Mouse (Mus musculus): ENCODE results near the gene Tent2. TPM values are rescaled to one million over a fixed set of nuclear protein-coding genes. Genes with fewer than 3 reads are reported as not detected.

Tent2 gene
- polyA plus RNA-seq, 1 experiment = 41.4 TPM

GRCm38 (mm10) chr13:93162456-93162855 is 29.7 kb downstream of the Tent2 start:
- TF ChIP-seq GATA1 (IDR thresholded peaks at IDR 0.05; ENCODE audit: low read length) = no peak

GRCm38 (mm10) chr13:93158261-93158660 is 33.9 kb downstream of the Tent2 start:
- TF ChIP-seq GATA1 (IDR thresholded peaks at IDR 0.05; ENCODE audit: low read length) = no peak

GRCm38 (mm10) chr13:93153280-93153679 is 38.9 kb downstream of the Tent2 start:
- TF ChIP-seq GATA1 (IDR thresholded peaks at IDR 0.05; ENCODE audit: low read length) = no peak

GRCm38 (mm10) chr13:93144336-93145167 is 47.6 kb downstream of the Tent2 start, which contains the start of gene Cmya5:
Gene Cmya5, minus strand, starts transcription at chr13:93144724.
- no peak for TF ChIP-seq GATA1 (IDR thresholded peaks at IDR 0.05; ENCODE audit: low read length)

- no peak for TF ChIP-seq GATA1 (IDR thresholded peaks at IDR 0.05; ENCODE audit: low read length)
These were observed 48.3 kb downstream of the Tent2 start for GRCm38 (mm10) chr13:93143819-93144283.

GRCm38 (mm10) chr13:93141184-93141583 is 51.0 kb downstream of the Tent2 start:
- no peak for TF ChIP-seq GATA1 (IDR thresholded peaks at IDR 0.05; ENCODE audit: low read length)

GRCm38 (mm10) chr13:93138059-93138458 is 54.1 kb downstream of the Tent2 start:
- no peak for TF ChIP-seq GATA1 (IDR thresholded peaks at IDR 0.05; ENCODE audit: low read length)

GRCm38 (mm10) chr13:93137098-93137497 is 55.1 kb downstream of the Tent2 start:
- TF ChIP-seq GATA1 (IDR thresholded peaks at IDR 0.05; ENCODE audit: low read length) = no peak

GRCm38 (mm10) chr13:93136251-93136650 is 55.9 kb downstream of the Tent2 start:
- no peak for TF ChIP-seq GATA1 (IDR thresholded peaks at IDR 0.05; ENCODE audit: low read length)

- no peak for TF ChIP-seq GATA1 (IDR thresholded peaks at IDR 0.05; ENCODE audit: low read length)
These were observed 56.7 kb downstream of the Tent2 start for GRCm38 (mm10) chr13:93135501-93135900.

GRCm38 (mm10) chr13:93130674-93131073 is 61.5 kb downstream of the Tent2 start:
- no peak for TF ChIP-seq GATA1 (IDR thresholded peaks at IDR 0.05; ENCODE audit: low read length)

GRCm38 (mm10) chr13:93128961-93129360 is 63.2 kb downstream of the Tent2 start:
- TF ChIP-seq GATA1 (IDR thresholded peaks at IDR 0.05; ENCODE audit: low read length) = no peak

GRCm38 (mm10) chr13:93128111-93128860 is 63.9 kb downstream of the Tent2 start:
- no peak for TF ChIP-seq GATA1 (IDR thresholded peaks at IDR 0.05; ENCODE audit: low read length)

- TF ChIP-seq GATA1 (IDR thresholded peaks at IDR 0.05; ENCODE audit: low read length) = no peak
These were observed 69.9 kb downstream of the Tent2 start for GRCm38 (mm10) chr13:93122321-93122720.

GRCm38 (mm10) chr13:93117241-93117640 is 74.9 kb downstream of the Tent2 start:
- TF ChIP-seq GATA1 (IDR thresholded peaks at IDR 0.05; ENCODE audit: low read length) = no peak

- TF ChIP-seq GATA1 (IDR thresholded peaks at IDR 0.05; ENCODE audit: low read length) = no peak
These were observed 89.7 kb downstream of the Tent2 start for GRCm38 (mm10) chr13:93102340-93103090.

Data from G1E-ER4 (cell line).